Mouse (Mus musculus) CH12.LX (cell line): ENCODE results near the gene Cdca3.

Experiments
- CTCF ChIP-seq, 2 experiments: IDR thresholded peaks in 1 of 2; conservative IDR thresholded peaks in 1 of 2; 2 replicates each; pipeline ENCODE4 v1.5.1; 2011 to 2012; ENCODE audit warnings: low read depth in 2 of 2, low read length in 2 of 2, improper control_type of control experiment in 1 of 2, inconsistent platforms in 1 of 2, mild to moderate bottlenecking in 1 of 2, moderate library complexity in 1 of 2
- EP300 ChIP-seq: IDR thresholded peaks from 2 replicates; pipeline ENCODE4 v1.6.1; 2011; ENCODE audit warnings: low read length, improper control_type of control experiment
- HCFC1 ChIP-seq: IDR thresholded peaks from 2 replicates; pipeline ENCODE4 v1.6.1; 2012; ENCODE audit warnings: low read depth, mild to moderate bottlenecking, inconsistent platforms, low read length, improper control_type of control experiment
- KAT2A ChIP-seq: IDR thresholded peaks from 2 replicates; pipeline ENCODE4 v1.6.1; 2012; ENCODE audit warnings: low read length, improper control_type of control experiment, inconsistent platforms; ENCODE audit not compliant: insufficient replicate concordance
- MAZ ChIP-seq: IDR thresholded peaks from 2 replicates; pipeline ENCODE4 v1.6.1; 2012; ENCODE audit warnings: low read depth, mild to moderate bottlenecking, inconsistent platforms, low read length, improper control_type of control experiment, moderate library complexity
- MEF2A ChIP-seq: IDR thresholded peaks from 2 replicates; pipeline ENCODE4 v1.6.1; 2014; ENCODE audit warnings: low read depth, mild to moderate bottlenecking, inconsistent platforms, low read length, improper control_type of control experiment, borderline replicate concordance
- NELFE ChIP-seq: IDR thresholded peaks from 2 replicates; pipeline ENCODE4 v1.6.1; 2011; ENCODE audit warnings: low read depth, low read length, improper control_type of control experiment
- POLR2A ChIP-seq: IDR thresholded peaks from 2 replicates; pipeline ENCODE4 v1.6.1; 2011; ENCODE audit warnings: low read depth, mild to moderate bottlenecking, improper control_type of control experiment, low read length
- POLR2AphosphoS2 ChIP-seq: IDR thresholded peaks from 2 replicates; pipeline ENCODE4 v1.6.1; 2011; ENCODE audit warnings: low read depth, low read length, improper control_type of control experiment
- TBP ChIP-seq: conservative IDR thresholded peaks from 2 replicates; pipeline ENCODE4 v1.6.1; 2011; ENCODE audit warnings: low read depth, low read length, improper control_type of control experiment
- USF2 ChIP-seq: conservative IDR thresholded peaks from 2 replicates; pipeline ENCODE4 v1.6.1; 2011; ENCODE audit warnings: low read depth, low read length, improper control_type of control experiment
- ZKSCAN1 ChIP-seq: IDR thresholded peaks from 2 replicates; pipeline ENCODE4 v1.6.1; 2012; ENCODE audit warnings: low read depth, inconsistent platforms, low read length, improper control_type of control experiment, borderline replicate concordance

DNA sequence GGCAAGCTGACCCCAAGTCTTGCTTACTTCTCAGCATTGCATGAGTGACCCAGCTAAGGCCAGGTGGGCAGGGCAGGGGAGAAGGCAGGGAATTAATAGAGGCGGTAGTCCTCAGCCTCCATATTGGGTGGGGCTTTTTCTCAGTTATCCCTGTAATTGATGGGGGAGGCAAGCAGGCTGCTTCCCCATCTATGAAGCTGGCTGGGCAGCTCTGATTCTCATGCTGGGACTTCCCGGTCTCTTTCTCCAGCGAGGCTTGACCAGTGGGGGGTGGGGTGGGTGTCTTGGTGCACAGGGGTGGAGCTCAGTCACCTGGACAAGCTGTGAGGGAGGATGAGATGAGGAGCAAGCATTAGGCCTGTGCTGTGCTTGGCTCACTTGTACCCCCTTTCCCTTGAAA lies 32.5 kb downstream of the Cdca3 start:
- TF ChIP-seq CTCF (conservative IDR thresholded peaks at IDR 0.05 in 1 of 2, IDR thresholded peaks at IDR 0.05 in 1 of 2; ENCODE audit: low read depth in 2 of 2, low read length in 2 of 2) = no peak
- TF ChIP-seq MAZ = no peak
- TF ChIP-seq ZKSCAN1 = no peak
- TF ChIP-seq POLR2A = no peak
- TF ChIP-seq HCFC1 = no peak
- no peak for TF ChIP-seq NELFE
- no peak for TF ChIP-seq POLR2AphosphoS2
- no peak for TF ChIP-seq EP300
- no peak for TF ChIP-seq MEF2A
- no peak for TF ChIP-seq USF2
- no peak for TF ChIP-seq KAT2A
- no peak for TF ChIP-seq TBP
